Mouse (Mus musculus): ENCODE results near the gene Rala. TPM values are rescaled to one million over a fixed set of nuclear protein-coding genes. Genes with fewer than 3 reads are reported as not detected.
A peak's percentile ranks its signal among the peaks of the same experiment; 100 is the strongest.

Gene Rala
- polyA plus RNA-seq, 2 experiments, result 48.5 to 97.8 TPM

DNA sequence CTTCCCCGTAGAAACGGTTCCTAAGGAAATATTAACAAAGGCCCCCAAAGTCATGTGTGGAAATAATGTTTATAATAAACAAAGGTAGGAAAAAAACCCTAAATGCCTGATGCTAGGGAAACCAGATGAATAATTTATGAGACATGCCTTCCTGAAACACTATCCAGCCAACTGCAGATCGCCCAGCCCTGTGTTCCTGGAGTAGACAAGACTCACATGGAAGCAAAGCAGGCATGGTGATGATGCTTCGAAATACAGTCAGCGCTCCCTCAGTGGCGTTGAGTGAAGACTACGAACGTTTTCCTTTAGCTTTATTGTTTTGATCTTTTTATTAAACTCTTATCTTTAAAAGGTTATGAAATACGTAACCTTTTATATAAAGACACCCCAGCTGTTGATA is 87.0 kb downstream of the Rala start:
- DNase-seq (ENCODE audit: low spot score) (peak; percentile 0), ATAC-seq (ENCODE audit: low FRiP score, low read depth) (no peak)
- H3K27ac ChIP-seq (replicated peaks; ENCODE audit: low read depth, low read length), result no peak overlapping the region
- H3K9me3 ChIP-seq (ENCODE audit: control insufficient read depth, low read length), result no peaks in the 10 kb centered on the region
- TF ChIP-seq POLR2A (IDR thresholded peaks at IDR 0.05; ENCODE audit: borderline replicate concordance, extremely low read depth, insufficient read depth, insufficient read length), result no peak
- 0 out of 2 replicates have a peak, but pooled peaks cover 7% of the 10 kb centered on the region for H3K4me1 ChIP-seq (ENCODE audit: control insufficient read depth, insufficient read depth, low read length)
- no peaks in the 10 kb centered on the region for H3K27me3 ChIP-seq (ENCODE audit: control insufficient read depth, insufficient read depth, low read length)
- no peak overlapping the region for H3K4me2 ChIP-seq (replicated peaks; ENCODE audit: low read depth, low read length, severe bottlenecking)
- 72% methylated on average over 9 of the region's 9 CpGs for WGBS
- no peak overlapping the region for H3K4me3 ChIP-seq (replicated peaks; ENCODE audit: low read length)
- no peak overlapping the region for H3K9ac ChIP-seq (ENCODE audit: low read depth, low read length, severe bottlenecking)
- no peaks in the 10 kb centered on the region for H3K36me3 ChIP-seq (ENCODE audit: control insufficient read depth, insufficient read depth, low read length)

- DNase-seq (ENCODE audit: low spot score), result no peak
- peak overlapping the region; percentile 22; the same call in 1 of the 2 replicates for H3K4me2 ChIP-seq (replicated peaks; ENCODE audit: low read depth, low read length, severe bottlenecking)
- H3K4me3 ChIP-seq (replicated peaks; ENCODE audit: low read length), result no peak overlapping the region
- H3K9ac ChIP-seq (ENCODE audit: low read depth, low read length, severe bottlenecking), result no peak overlapping the region
- TF ChIP-seq POLR2A (IDR thresholded peaks at IDR 0.05; ENCODE audit: borderline replicate concordance, extremely low read depth, insufficient read depth, insufficient read length), result no peak
- no peaks in the 10 kb centered on the region for H3K27me3 ChIP-seq (ENCODE audit: control insufficient read depth, insufficient read depth, low read length)
- no peaks in the 10 kb centered on the region for H3K36me3 ChIP-seq (ENCODE audit: control insufficient read depth, insufficient read depth, low read length)
- no peak overlapping the region for H3K27ac ChIP-seq (replicated peaks; ENCODE audit: low read depth, low read length)
- ATAC-seq (ENCODE audit: low FRiP score, low read depth), result no peak
- H3K4me1 ChIP-seq (ENCODE audit: control insufficient read depth, insufficient read depth, low read length), result 0 out of 2 replicates have a peak, but pooled peaks cover 7% of the 10 kb centered on the region
- 9% methylated on average over 13 of the region's 13 CpGs for WGBS
- H3K9me3 ChIP-seq (ENCODE audit: control insufficient read depth, low read length), result no peaks in the 10 kb centered on the region
These were observed 88.4 kb downstream of the Rala start for GRCm38 (mm10) chr13:17855492-17856138.

- H3K4me2 ChIP-seq (replicated peaks; ENCODE audit: low read depth, low read length, severe bottlenecking), result no peak overlapping the region
- WGBS, result 44% methylated on average over 6 of the region's 6 CpGs
- ATAC-seq (ENCODE audit: low FRiP score, low read depth), result peak; percentile 50; the same call in 1 of the 2 replicates
These were observed 89.3 kb downstream of the Rala start for GRCm38 (mm10) chr13:17854755-17855154.

DNA sequence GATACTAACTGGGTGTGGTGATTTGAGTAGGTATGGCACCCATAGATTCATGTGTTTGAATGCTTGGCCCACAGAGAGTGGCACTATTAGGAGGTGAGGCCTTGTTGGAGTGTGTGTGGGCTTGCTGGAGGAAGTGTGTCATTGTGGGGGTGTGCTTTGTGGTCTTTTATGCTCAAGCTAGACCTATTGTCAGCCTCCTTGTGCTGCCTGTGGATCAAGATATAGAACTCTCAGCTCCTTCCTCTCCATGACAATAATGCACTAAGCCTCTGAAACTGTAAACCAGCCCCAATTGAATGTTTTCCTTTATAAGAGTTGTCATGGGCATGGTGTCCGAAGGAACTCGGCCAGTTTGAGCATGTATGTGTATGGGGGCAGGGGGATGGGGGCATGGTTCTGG is 100.7 kb downstream of the Rala start:
- H3K9me3 ChIP-seq (ENCODE audit: control insufficient read depth, low read length), result no peaks in the 10 kb centered on the region
- H3K4me1 ChIP-seq (ENCODE audit: control insufficient read depth, insufficient read depth, low read length), result no peaks in the 10 kb centered on the region
- 83% methylated on average over 2 of the region's 2 CpGs for WGBS
- H3K27ac ChIP-seq (replicated peaks; ENCODE audit: low read depth, low read length), result no peak overlapping the region
- no peak for TF ChIP-seq POLR2A (IDR thresholded peaks at IDR 0.05; ENCODE audit: borderline replicate concordance, extremely low read depth, insufficient read depth, insufficient read length)
- H3K9ac ChIP-seq (ENCODE audit: low read depth, low read length, severe bottlenecking), result no peak overlapping the region
- no peaks in the 10 kb centered on the region for H3K27me3 ChIP-seq (ENCODE audit: control insufficient read depth, insufficient read depth, low read length)
- DNase-seq (ENCODE audit: low spot score) (no peak), ATAC-seq (ENCODE audit: low FRiP score, low read depth) (no peak)
- H3K36me3 ChIP-seq (ENCODE audit: control insufficient read depth, insufficient read depth, low read length), result no peaks in the 10 kb centered on the region
- no peak overlapping the region for H3K4me3 ChIP-seq (replicated peaks; ENCODE audit: low read length)
- H3K4me2 ChIP-seq (replicated peaks; ENCODE audit: low read depth, low read length, severe bottlenecking), result no peak overlapping the region

More at GRCm38 (mm10) chr13:17854755-17855154, 89.3 kb downstream of the Rala start:
- H3K9ac ChIP-seq (ENCODE audit: low read depth, low read length, severe bottlenecking), result no peak overlapping the region
- no peaks in the 10 kb centered on the region for H3K9me3 ChIP-seq (ENCODE audit: control insufficient read depth, low read length)
- no peak for TF ChIP-seq POLR2A (IDR thresholded peaks at IDR 0.05; ENCODE audit: borderline replicate concordance, extremely low read depth, insufficient read depth, insufficient read length)
- H3K36me3 ChIP-seq (ENCODE audit: control insufficient read depth, insufficient read depth, low read length), result no peaks in the 10 kb centered on the region
- no peaks in the 10 kb centered on the region for H3K27me3 ChIP-seq (ENCODE audit: control insufficient read depth, insufficient read depth, low read length)
- no peak overlapping the region for H3K27ac ChIP-seq (replicated peaks; ENCODE audit: low read depth, low read length)
- no peak for DNase-seq (ENCODE audit: low spot score)
- H3K4me1 ChIP-seq (ENCODE audit: control insufficient read depth, insufficient read depth, low read length), result 0 out of 2 replicates have a peak, but pooled peaks cover 7% of the 10 kb centered on the region
- no peak overlapping the region for H3K4me3 ChIP-seq (replicated peaks; ENCODE audit: low read length)

DNA sequence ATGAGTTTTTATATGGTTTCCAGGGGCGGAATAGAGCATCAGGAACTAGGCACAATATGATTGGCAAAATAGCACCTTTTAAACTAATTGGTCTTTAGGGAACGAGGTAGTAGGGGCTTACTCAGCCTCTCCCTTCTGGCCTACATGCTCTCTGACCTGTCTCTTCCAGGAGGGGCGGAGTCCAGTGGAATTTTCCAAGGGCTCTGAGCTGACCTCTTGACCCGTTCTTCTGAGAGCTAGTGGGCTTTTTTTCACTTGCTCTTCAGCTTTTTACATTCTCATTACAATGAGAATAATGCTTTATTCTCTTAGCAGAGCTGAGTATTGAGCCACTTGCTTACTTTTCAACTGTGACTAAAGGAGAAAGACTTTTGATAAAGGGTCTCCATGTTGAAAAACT is 101.3 kb downstream of the Rala start:
- Histone ChIP-seq H3K36me3 (ENCODE audit: control insufficient read depth, insufficient read depth, low read length) (no peaks in the 10 kb centered on the region), H3K4me3 (replicated peaks; ENCODE audit: low read length) (no peak overlapping the region), H3K27ac (replicated peaks; ENCODE audit: low read depth, low read length) (no peak overlapping the region), H3K9me3 (ENCODE audit: control insufficient read depth, low read length) (no peaks in the 10 kb centered on the region), H3K4me2 (replicated peaks; ENCODE audit: low read depth, low read length, severe bottlenecking) (no peak overlapping the region), H3K4me1 (ENCODE audit: control insufficient read depth, insufficient read depth, low read length) (no peaks in the 10 kb centered on the region), H3K27me3 (ENCODE audit: control insufficient read depth, insufficient read depth, low read length) (no peaks in the 10 kb centered on the region), H3K9ac (ENCODE audit: low read depth, low read length, severe bottlenecking) (no peak overlapping the region)
- DNase-seq (ENCODE audit: low spot score), result no peak
- ATAC-seq (ENCODE audit: low FRiP score, low read depth), result no peak
- no peak for TF ChIP-seq POLR2A (IDR thresholded peaks at IDR 0.05; ENCODE audit: borderline replicate concordance, extremely low read depth, insufficient read depth, insufficient read length)
- 65% methylated on average over 4 of the region's 4 CpGs for WGBS
